Mouse (Mus musculus): ENCODE data around the gene Asmt. TPM values are rescaled to one million over a fixed set of nuclear protein-coding genes. Genes with fewer than 3 reads are reported as not detected.
A peak's percentile ranks its signal among the peaks of the same experiment; 100 is the strongest.

Asmt gene
- polyA plus RNA-seq (2015; fragmentation: Nextera tagmentation; extraction: Ambion mirVana): not detected in 2 replicates

- Histone ChIP-seq H3K9ac (no peak within 1 kb of the TSS), H3K9me3 (peaks cover 48% of the 10 kb centered on the region), H3K4me1 (no peaks in the 10 kb centered on the region), H3K36me3 (peaks cover 46% of the 10 kb centered on the region), H3K4me2 (no peak within 1 kb of the TSS), H3K4me3 (no peak within 1 kb of the TSS), H3K27ac (no peak within 1 kb of the TSS), H3K27me3 (no peaks in the 10 kb centered on the region)
- peak; percentile 69 for ATAC-seq (ENCODE audit: insufficient number of reproducible peaks, insufficient read depth, low FRiP score, low TSS enrichment, low read depth)
- WGBS: 94% methylated on average over 13 of the region's 16 CpGs
Measured at GRCm38 (mm10) chrX:170672594-170673092, at the start of gene Asmt. TSS of gene Asmt (plus strand) at chrX:170672644.

- ATAC-seq (ENCODE audit: insufficient number of reproducible peaks, insufficient read depth, low FRiP score, low TSS enrichment, low read depth): peak; percentile 82
- H3K9me3 ChIP-seq: peaks cover 50% of the 10 kb centered on the region
- H3K36me3 ChIP-seq: peaks cover 46% of the 10 kb centered on the region
- 72% methylated on average over 42 of the region's 42 CpGs for WGBS
- H3K9ac ChIP-seq: no peak overlapping the region
- H3K4me2 ChIP-seq: no peak overlapping the region
- no peaks in the 10 kb centered on the region for H3K27me3 ChIP-seq
- H3K4me3 ChIP-seq: no peak overlapping the region
- H3K27ac ChIP-seq: no peak overlapping the region
- no peaks in the 10 kb centered on the region for H3K4me1 ChIP-seq
Measured at GRCm38 (mm10) chrX:170673233-170673951, 948 bp downstream of the Asmt start.

- H3K36me3 ChIP-seq: peaks cover 46% of the 10 kb centered on the region
- no peaks in the 10 kb centered on the region for H3K4me1 ChIP-seq
- no peak overlapping the region for H3K9ac ChIP-seq
- 75% methylated on average over 27 of the region's 27 CpGs for WGBS
- no peak overlapping the region for H3K27ac ChIP-seq
- H3K4me2 ChIP-seq: no peak overlapping the region
- peak overlapping the region; percentile 10; the same call in 1 of the 2 replicates for H3K4me3 ChIP-seq
- ATAC-seq (ENCODE audit: insufficient number of reproducible peaks, insufficient read depth, low FRiP score, low TSS enrichment, low read depth): peak; percentile 75
- peaks cover 50% of the 10 kb centered on the region for H3K9me3 ChIP-seq
- H3K27me3 ChIP-seq: no peaks in the 10 kb centered on the region
Measured at GRCm38 (mm10) chrX:170674229-170674771, 1.9 kb downstream of the Asmt start.

- Histone ChIP-seq H3K9me3 (peaks cover 50% of the 10 kb centered on the region), H3K4me1 (no peaks in the 10 kb centered on the region), H3K36me3 (peaks cover 46% of the 10 kb centered on the region), H3K9ac (no peak overlapping the region), H3K27ac (no peak overlapping the region), H3K27me3 (no peaks in the 10 kb centered on the region), H3K4me3 (peak overlapping the region; percentile 10; the same call in 1 of the 2 replicates), H3K4me2 (no peak overlapping the region)
- WGBS: 85% methylated on average over 38 of the region's 39 CpGs
- no peak for ATAC-seq (ENCODE audit: insufficient number of reproducible peaks, insufficient read depth, low FRiP score, low TSS enrichment, low read depth)
Measured at GRCm38 (mm10) chrX:170674885-170675876, 2.7 kb downstream of the Asmt start.

- Histone ChIP-seq H3K4me3 (no peak overlapping the region), H3K27me3 (no peaks in the 10 kb centered on the region), H3K9ac (no peak overlapping the region), H3K27ac (no peak overlapping the region), H3K4me1 (no peaks in the 10 kb centered on the region), H3K9me3 (peaks cover 50% of the 10 kb centered on the region), H3K36me3 (peaks cover 46% of the 10 kb centered on the region), H3K4me2 (no peak overlapping the region)
- WGBS: 95% methylated on average over 39 of the region's 39 CpGs
- ATAC-seq (ENCODE audit: insufficient number of reproducible peaks, insufficient read depth, low FRiP score, low TSS enrichment, low read depth): no peak
Measured at GRCm38 (mm10) chrX:170675923-170676605, 3.6 kb downstream of the Asmt start.

- Histone ChIP-seq H3K9me3 (peaks cover 50% of the 10 kb centered on the region), H3K27ac (no peak overlapping the region), H3K27me3 (no peaks in the 10 kb centered on the region), H3K36me3 (peaks cover 46% of the 10 kb centered on the region), H3K4me1 (no peaks in the 10 kb centered on the region), H3K4me2 (no peak overlapping the region), H3K9ac (no peak overlapping the region), H3K4me3 (no peak overlapping the region)
- peak; percentile 34; the same call in 1 of the 2 replicates for ATAC-seq (ENCODE audit: insufficient number of reproducible peaks, insufficient read depth, low FRiP score, low TSS enrichment, low read depth)
- WGBS: 96% methylated on average over 67 of the region's 67 CpGs
Measured at GRCm38 (mm10) chrX:170676606-170677239, 4.3 kb downstream of the Asmt start.

GRCm38 (mm10) chrX:170677266-170677665, 4.8 kb downstream of the Asmt start:
- ATAC-seq (ENCODE audit: insufficient number of reproducible peaks, insufficient read depth, low FRiP score, low TSS enrichment, low read depth): no peak
- Histone ChIP-seq H3K36me3 (peaks cover 46% of the 10 kb centered on the region), H3K9me3 (peaks cover 50% of the 10 kb centered on the region), H3K27ac (no peak overlapping the region), H3K4me1 (no peaks in the 10 kb centered on the region), H3K4me3 (no peak overlapping the region), H3K9ac (no peak overlapping the region), H3K4me2 (no peak overlapping the region), H3K27me3 (no peaks in the 10 kb centered on the region)
- 98% methylated on average over 17 of the region's 17 CpGs for WGBS

- Histone ChIP-seq H3K4me2 (no peak overlapping the region), H3K27ac (no peak overlapping the region), H3K9ac (no peak overlapping the region), H3K36me3 (peaks cover 43% of the 10 kb centered on the region), H3K9me3 (peaks cover 48% of the 10 kb centered on the region), H3K4me1 (no peaks in the 10 kb centered on the region), H3K27me3 (no peaks in the 10 kb centered on the region), H3K4me3 (no peak overlapping the region)
- ATAC-seq (ENCODE audit: insufficient number of reproducible peaks, insufficient read depth, low FRiP score, low TSS enrichment, low read depth): no peak
- 99% methylated on average over 52 of the region's 53 CpGs for WGBS
Measured at GRCm38 (mm10) chrX:170677680-170678079, 5.2 kb downstream of the Asmt start.

Measured in embryonic facial prominence, embryonic 13.5 days (tissue).